Mouse (Mus musculus): ENCODE data around the gene St6galnac6. TPM values are rescaled to one million over a fixed set of nuclear protein-coding genes. Genes with fewer than 3 reads are reported as not detected.

Gene St6galnac6
- polyA plus RNA-seq, 1 experiment from 2014 or later: 8.3 TPM

DNA sequence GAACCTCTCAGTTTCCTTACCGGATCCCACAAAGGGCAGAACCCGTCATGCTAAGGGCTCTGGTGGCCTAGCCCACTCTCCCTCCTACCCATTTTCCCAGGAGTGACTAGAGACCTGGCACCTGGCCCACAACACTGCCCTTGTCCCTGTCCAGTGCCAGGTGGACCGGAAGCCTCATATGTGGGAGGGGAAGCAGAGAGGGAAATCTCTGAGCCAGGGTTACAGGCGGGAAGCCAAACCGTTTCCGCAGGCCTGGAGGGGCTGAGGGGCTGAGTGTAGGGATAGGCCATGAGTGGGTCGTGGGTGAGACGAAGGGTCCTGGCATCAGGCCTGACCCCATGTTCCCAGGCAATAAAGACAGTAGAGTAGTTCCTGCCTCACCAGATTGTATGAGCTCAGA lies 1.0 kb upstream of the St6galnac6 start:
- Histone ChIP-seq H3K9ac (ENCODE audit: low read depth, low read length) (no peak overlapping the region), H3K27me3 (replicated peaks; ENCODE audit: control insufficient read depth, insufficient read depth, low read length) (no peaks in the 10 kb centered on the region), H3K4me2 (replicated peaks; ENCODE audit: low read depth) (no peak overlapping the region), H3K4me1 (replicated peaks; ENCODE audit: control insufficient read depth, insufficient read depth, low read length) (no peaks in the 10 kb centered on the region), H3K36me3 (ENCODE audit: control insufficient read depth, insufficient read depth) (peaks cover 13% of the 10 kb centered on the region), H3K27ac (ENCODE audit: low read depth, low read length) (no peak overlapping the region), H3K9me3 (ENCODE audit: control insufficient read depth) (no peaks in the 10 kb centered on the region), H3K4me3 (ENCODE audit: low read depth, low read length) (no peak overlapping the region)
- TF ChIP-seq CTCF (IDR thresholded peaks at IDR 0.05; ENCODE audit: low read depth): no peak
- ATAC-seq: no peak
- 87% methylated on average over 8 of the region's 8 CpGs for WGBS

DNA sequence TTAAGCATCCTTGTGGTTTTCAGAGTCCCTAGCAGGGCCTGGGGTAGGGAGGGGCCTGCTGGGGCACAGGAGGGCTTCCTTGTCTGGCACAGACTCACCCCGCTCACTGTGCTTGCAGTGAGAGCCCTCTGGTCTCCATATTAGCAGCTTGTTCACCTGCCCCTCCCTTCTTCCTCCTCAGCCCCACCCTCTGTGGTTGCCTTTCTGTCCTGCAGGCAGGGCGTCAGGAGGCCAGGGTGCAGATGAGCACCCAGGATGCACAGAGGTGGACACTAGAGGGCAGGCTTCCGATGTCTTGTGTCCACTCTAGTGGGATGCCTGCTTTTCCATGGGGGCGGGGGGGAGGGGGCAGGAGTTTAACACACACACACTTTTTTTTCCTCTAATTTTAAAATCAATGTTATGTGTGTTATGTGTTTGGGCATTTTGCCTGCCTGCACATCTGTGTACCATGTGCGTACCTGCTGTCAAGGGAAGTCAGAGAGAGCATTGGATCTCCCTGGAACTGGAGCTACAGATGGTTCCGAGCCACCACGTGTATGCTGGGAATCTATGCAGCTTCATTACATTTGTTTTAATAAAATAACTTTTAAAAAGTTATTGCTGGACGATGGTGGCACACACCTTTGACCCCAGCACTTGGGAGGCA lies 2.0 kb downstream of the St6galnac6 start:
- Histone ChIP-seq H3K4me1 (replicated peaks; ENCODE audit: control insufficient read depth, insufficient read depth, low read length) (no peaks in the 10 kb centered on the region), H3K4me3 (ENCODE audit: low read depth, low read length) (no peak overlapping the region), H3K9me3 (ENCODE audit: control insufficient read depth) (no peaks in the 10 kb centered on the region), H3K27me3 (replicated peaks; ENCODE audit: control insufficient read depth, insufficient read depth, low read length) (no peaks in the 10 kb centered on the region), H3K27ac (ENCODE audit: low read depth, low read length) (no peak overlapping the region), H3K36me3 (ENCODE audit: control insufficient read depth, insufficient read depth) (peaks cover 3% of the 10 kb centered on the region; the same call in 1 of the 2 replicates), H3K9ac (ENCODE audit: low read depth, low read length) (no peak overlapping the region), H3K4me2 (replicated peaks; ENCODE audit: low read depth) (peak overlapping the region; percentile 35; the same call in 1 of the 2 replicates)
- TF ChIP-seq CTCF (IDR thresholded peaks at IDR 0.05; ENCODE audit: low read depth): peak; percentile 71
- WGBS: 41% methylated on average over 8 of the region's 8 CpGs
- peak; percentile 61 for ATAC-seq

DNA sequence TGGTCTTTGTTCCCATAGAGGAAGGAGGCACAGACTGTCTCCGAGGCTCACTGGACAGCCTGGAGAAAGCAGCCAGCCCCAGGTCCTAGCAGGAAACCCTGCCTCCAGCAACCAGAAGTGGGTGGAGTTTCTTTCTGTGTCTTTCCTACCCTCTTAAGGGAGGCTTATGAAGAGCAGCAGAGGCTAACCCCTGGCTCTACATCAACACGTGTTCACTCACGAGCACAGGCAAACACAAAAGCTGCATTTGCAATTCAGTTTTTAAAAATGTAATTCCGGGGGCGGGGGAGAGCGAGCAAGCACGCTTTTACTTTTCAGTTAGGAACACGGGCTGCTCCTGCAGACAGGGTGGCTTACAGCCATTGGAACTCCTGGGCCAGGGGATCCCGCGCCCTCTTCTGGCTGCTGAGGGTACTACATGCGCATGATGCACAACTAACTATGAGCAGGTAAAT lies 3.1 kb downstream of the St6galnac6 start:
- WGBS: 4% methylated on average over 11 of the region's 11 CpGs
- Histone ChIP-seq H3K4me3 (ENCODE audit: low read depth, low read length) (peak overlapping the region; percentile 23; the same call in 1 of the 2 replicates), H3K4me1 (replicated peaks; ENCODE audit: control insufficient read depth, insufficient read depth, low read length) (no peaks in the 10 kb centered on the region), H3K4me2 (replicated peaks; ENCODE audit: low read depth) (peak overlapping the region; percentile 51), H3K27ac (ENCODE audit: low read depth, low read length) (no peak overlapping the region), H3K9me3 (ENCODE audit: control insufficient read depth) (no peaks in the 10 kb centered on the region), H3K27me3 (replicated peaks; ENCODE audit: control insufficient read depth, insufficient read depth, low read length) (peaks cover 3% of the 10 kb centered on the region; the same call in 1 of the 2 replicates), H3K36me3 (ENCODE audit: control insufficient read depth, insufficient read depth) (peaks cover 3% of the 10 kb centered on the region; the same call in 1 of the 2 replicates), H3K9ac (ENCODE audit: low read depth, low read length) (no peak overlapping the region)
- peak; percentile 93 for TF ChIP-seq CTCF (IDR thresholded peaks at IDR 0.05; ENCODE audit: low read depth)
- ATAC-seq: peak; percentile 37; the same call in 1 of the 2 replicates

DNA sequence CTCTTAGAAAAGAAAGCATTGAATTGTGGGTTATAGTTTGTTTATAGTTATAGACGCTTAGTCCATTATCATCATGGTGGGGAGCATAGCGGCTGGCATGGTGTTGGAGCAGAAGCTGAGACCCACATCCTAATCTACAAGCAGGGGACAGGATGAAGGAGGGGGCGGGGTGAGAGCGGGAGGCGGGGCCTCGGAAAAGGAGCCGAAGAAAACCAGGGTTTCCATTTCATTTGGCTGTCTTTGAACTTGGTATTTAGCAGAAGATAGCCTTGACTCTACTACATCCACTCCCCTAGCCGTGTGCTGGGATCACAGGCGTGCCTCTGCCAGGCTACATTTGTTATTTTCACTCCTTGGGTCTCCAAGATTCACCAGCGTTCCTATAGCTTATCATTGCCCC lies 5.1 kb downstream of the St6galnac6 start:
- H3K9me3 ChIP-seq (ENCODE audit: control insufficient read depth): no peaks in the 10 kb centered on the region
- ATAC-seq: no peak
- H3K36me3 ChIP-seq (ENCODE audit: control insufficient read depth, insufficient read depth): no peaks in the 10 kb centered on the region

DNA sequence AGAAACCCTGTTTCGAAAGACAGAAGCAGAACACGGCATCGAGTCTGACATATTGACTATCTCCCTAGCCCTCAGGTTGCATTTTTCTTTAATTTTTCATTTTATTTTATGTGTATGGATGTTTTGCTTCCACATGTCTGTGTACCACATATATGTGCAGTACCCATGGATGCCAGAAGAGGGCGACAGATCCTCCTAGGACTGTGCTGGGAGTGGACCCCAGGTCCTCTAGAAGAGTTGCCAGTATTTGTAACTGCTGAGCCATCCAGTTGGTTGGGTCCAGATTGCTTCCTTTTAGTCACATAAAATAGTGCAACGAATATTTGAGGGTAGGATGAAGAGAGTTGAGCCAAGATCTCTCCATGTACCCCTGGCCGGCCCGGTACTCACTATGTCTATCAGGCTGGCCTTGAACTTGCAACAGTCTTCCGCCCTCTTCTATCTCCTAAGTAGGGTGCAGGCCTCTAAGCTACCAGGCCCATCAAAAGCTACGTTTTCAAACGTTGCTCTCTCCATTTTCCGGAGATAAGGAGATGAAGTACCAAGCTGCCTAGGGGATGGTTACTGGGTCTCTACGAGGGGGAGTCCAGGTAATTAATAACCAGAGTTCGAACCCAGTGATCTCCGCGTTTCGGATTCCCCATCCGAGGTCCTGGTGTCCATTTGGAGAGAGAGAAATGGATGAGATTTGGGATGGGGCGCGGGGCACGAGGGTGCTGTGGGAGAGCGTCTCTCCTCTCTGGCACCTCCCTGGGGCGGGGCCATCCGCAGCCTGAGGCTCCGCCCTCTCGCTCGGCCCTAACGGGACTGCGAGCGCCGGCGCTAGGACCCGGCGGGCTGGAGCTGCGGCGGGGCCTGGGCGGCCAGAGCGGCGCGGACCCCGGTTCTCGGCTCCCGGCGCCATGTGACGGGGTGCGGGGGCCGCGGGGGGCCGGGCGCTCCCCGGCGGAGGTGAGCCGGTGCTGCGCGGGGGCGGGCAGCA lies 6.9 kb downstream of the St6galnac6 start:
- H3K27me3 ChIP-seq (replicated peaks; ENCODE audit: control insufficient read depth, insufficient read depth, low read length): peaks cover 7% of the 10 kb centered on the region; the same call in 1 of the 2 replicates
- peak overlapping the region; percentile 28; the same call in 1 of the 2 replicates for H3K27ac ChIP-seq (ENCODE audit: low read depth, low read length)
- peak overlapping the region; percentile 90 for H3K4me2 ChIP-seq (replicated peaks; ENCODE audit: low read depth)
- H3K9ac ChIP-seq (ENCODE audit: low read depth, low read length): peak overlapping the region; percentile 59
- peak overlapping the region; percentile 65 for H3K4me3 ChIP-seq (ENCODE audit: low read depth, low read length)
- peak; percentile 50 for ATAC-seq
- peaks cover 6% of the 10 kb centered on the region; the same call in 1 of the 2 replicates for H3K4me1 ChIP-seq (replicated peaks; ENCODE audit: control insufficient read depth, insufficient read depth, low read length)
- H3K9me3 ChIP-seq (ENCODE audit: control insufficient read depth): no peaks in the 10 kb centered on the region
- WGBS: 14% methylated on average over 53 of the region's 55 CpGs
- no peaks in the 10 kb centered on the region for H3K36me3 ChIP-seq (ENCODE audit: control insufficient read depth, insufficient read depth)
- peak; percentile 75 for TF ChIP-seq CTCF (IDR thresholded peaks at IDR 0.05; ENCODE audit: low read depth)

More for the DNA sequence above, 5.1 kb downstream of the St6galnac6 start:
- no peak for TF ChIP-seq CTCF (IDR thresholded peaks at IDR 0.05; ENCODE audit: low read depth)
- Histone ChIP-seq H3K4me1 (replicated peaks; ENCODE audit: control insufficient read depth, insufficient read depth, low read length) (peaks cover 6% of the 10 kb centered on the region; the same call in 1 of the 2 replicates), H3K27ac (ENCODE audit: low read depth, low read length) (no peak overlapping the region), H3K27me3 (replicated peaks; ENCODE audit: control insufficient read depth, insufficient read depth, low read length) (peaks cover 7% of the 10 kb centered on the region; the same call in 1 of the 2 replicates), H3K9ac (ENCODE audit: low read depth, low read length) (no peak overlapping the region), H3K4me2 (replicated peaks; ENCODE audit: low read depth) (no peak overlapping the region), H3K4me3 (ENCODE audit: low read depth, low read length) (no peak overlapping the region)
- 44% methylated on average over 10 of the region's 10 CpGs for WGBS
